Mouse (Mus musculus): Measurements from ENCODE around the gene Pitpnm3. TPM values are rescaled to one million over a fixed set of nuclear protein-coding genes. Genes with fewer than 3 reads are reported as not detected.

Gene Pitpnm3
- total RNA-seq (2023): not detected

DNA sequence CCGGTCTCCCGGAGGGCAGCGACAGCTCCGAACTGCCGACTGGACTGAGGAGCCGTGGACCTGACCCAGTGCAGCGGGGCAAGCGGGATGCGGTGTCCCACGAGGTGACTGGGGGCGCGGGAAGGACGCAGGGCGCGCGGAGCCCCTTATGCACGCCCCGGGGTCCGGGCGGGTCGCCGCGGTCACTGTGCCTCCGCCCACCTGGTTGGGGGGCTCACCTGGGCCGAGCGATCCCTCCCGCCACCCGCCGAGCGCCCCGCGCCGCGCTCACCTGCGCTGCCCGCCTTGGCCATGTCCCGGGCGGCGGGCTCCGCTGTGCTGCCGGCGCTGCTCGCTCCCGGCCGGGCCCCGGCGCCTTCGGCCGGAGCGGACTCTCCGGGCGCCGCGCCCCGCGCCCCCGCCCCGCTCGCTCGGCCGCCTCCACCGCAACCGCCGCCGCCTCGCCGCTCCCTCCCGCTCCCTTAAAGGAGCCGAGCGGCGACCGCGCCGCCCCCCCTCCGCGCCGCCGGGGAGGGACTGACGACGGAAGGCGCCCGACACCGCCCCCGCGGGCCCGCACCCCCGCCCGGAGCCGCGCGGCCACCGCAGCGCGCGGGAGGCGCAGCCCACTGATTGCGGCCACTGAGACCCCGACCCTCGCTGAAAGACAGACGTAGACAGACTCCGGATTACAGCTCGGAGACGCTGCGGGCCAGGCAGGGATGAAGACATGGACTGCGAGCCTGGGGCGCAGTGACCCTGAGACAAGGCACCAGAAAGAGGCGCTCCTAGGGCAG, at the start of gene Pitpnm3:
Pitpnm3 (minus strand) TSS at position 396 of the 776 bp plus-strand sequence.

DNA sequence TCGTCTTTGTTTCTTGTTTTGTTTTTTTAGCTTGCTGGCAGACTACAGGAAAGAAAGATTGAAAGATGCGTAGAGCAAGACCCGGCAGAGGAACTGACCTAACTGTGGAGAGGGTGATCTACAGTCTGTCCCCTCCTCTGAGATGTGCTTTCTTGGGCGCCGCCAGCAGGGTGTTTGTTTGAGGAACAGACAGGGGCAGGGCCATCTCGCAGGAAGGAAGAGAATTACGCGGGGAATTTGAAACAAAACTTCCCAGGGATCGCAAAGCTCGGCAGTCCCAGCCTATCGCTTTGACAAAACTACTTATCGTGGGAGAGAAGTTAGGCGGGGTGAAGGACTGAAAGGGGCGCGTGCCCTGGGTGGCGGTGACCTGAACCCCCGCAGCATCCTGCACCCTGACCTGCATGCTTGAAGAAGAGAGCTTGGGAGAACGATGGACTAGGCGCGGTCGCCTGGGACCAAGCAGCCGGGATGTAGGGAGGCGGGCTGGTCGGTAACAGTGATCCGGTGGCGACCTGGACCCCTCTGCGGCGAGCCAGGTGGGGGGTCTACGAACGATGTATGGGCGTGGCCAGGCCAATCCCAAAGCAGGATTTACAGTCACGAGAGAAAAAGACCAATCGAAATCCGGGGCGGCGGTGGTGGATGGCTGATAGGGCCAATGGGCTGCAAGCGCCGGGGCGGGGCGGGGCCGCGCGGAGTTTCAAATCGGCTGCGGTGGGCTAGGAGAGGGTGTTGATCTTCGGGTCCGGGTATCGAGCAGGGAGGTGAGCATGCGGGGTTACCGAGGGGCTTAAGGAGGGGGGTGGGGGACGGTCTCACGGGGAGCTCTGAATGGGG, 93.6 kb downstream of the Pitpnm3 start, which contains the start of gene Pimreg:
Pimreg (plus strand) TSS at position 265 of the 840 bp plus-strand sequence.

DNA sequence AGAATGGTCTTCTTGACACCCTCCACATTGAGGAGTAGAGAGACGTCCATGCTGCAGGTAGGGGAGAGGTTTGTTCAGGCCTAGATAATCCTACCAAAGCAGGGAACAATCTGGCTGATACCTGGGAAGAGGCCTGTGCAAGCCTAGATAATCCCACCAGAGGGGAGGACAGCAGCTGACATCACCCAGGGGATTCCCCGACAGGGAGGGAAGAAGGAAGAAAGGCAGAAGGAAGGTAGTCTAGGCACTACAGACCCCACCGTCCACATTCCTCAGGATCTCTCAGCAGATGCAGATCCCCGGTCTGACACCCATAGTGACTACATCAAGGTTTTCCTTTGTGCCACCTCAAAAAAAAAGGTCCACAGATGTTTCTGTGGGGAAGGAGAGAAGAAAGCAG, 98.2 kb downstream of the Pitpnm3 start, which contains the start of gene Aipl1:
Aipl1 (minus strand) TSS at position 101 of the 400 bp plus-strand sequence.

Other genes with a start within 250 kb of the Pitpnm3 start
- under 1 TPM; 0.31 to 0.49 TPM for gene Aipl1, start 98.3 kb downstream of the Pitpnm3 start, total RNA-seq (2023)
- 10 to 100 TPM; 22.1 to 26.5 TPM for gene Pimreg, start 93.7 kb downstream of the Pitpnm3 start, total RNA-seq (2023)
- under 1 TPM; 0.53 to 0.62 TPM for gene Gm43951, start 71.1 kb upstream of the Pitpnm3 start, total RNA-seq (2023)
- gene 4933427D14Rik, start 71.7 kb upstream of the Pitpnm3 start, total RNA-seq (2023): 10 to 100 TPM in 1 of 2 experiments, 1 to 10 TPM in 1; 8.8 to 10.5 TPM
- 10 to 100 TPM; 47.9 to 49.6 TPM for gene Txndc17, start 71.8 kb upstream of the Pitpnm3 start, total RNA-seq (2023)
- 10 to 100 TPM; 27.1 to 28.2 TPM for gene Med31, start 79.8 kb upstream of the Pitpnm3 start, total RNA-seq (2023)
- 1 to 10 TPM; 1.4 to 1.6 TPM for gene Slc13a5, start 131.4 kb upstream of the Pitpnm3 start, total RNA-seq (2023)
- gene Xaf1, start 165.9 kb upstream of the Pitpnm3 start, total RNA-seq (2023): 10 to 100 TPM; 12.2 to 15.3 TPM
- not detected for gene Fbxo39, start 178.7 kb upstream of the Pitpnm3 start, total RNA-seq (2023)
- not detected for gene Tekt1, start 226.7 kb upstream of the Pitpnm3 start, total RNA-seq (2023)